Comparison of ENCODE assay signal across 9 mouse cellular contexts in genomic region chr4:4771523-4772114, GRCm38 (mm10). TPM values are rescaled to one million over a fixed set of nuclear protein-coding genes. Genes with fewer than 3 reads are reported as not detected.
DNase-seq lines count a peak whose midpoint lies in the region; ATAC-seq lines count a peak whose summit lies in the region.
"Had no signal": no experiment of that assay in that cellular context is flagged by ENCODE, and none has a peak within 500 bp of the region (broad histone marks: within the 10 kb centered on the region; RNA-seq: fewer than 3 reads in every experiment).

No protein-coding gene starts in this region.

- no peak overlapping the region for H3K9ac ChIP-seq in hindbrain, embryonic 11.5 days (ENCODE audit: low read depth, low read length)
- H3K9ac ChIP-seq in hindbrain, embryonic 13.5 days, result no peak overlapping the region
- H3K9ac ChIP-seq: stomach, embryonic 15.5 days had no signal

- H3K36me3 ChIP-seq in hindbrain, embryonic 11.5 days (ENCODE audit: control insufficient read depth, insufficient read depth, low read length), result no peaks in the 10 kb centered on the region; the same call in 1 of the 2 replicates
- H3K36me3 ChIP-seq in hindbrain, embryonic 13.5 days, result peaks cover 34% of the 10 kb centered on the region

- H3K27me3 ChIP-seq in hindbrain, embryonic 11.5 days (ENCODE audit: control insufficient read depth, insufficient read depth, low read length), result no peaks in the 10 kb centered on the region
- no peaks in the 10 kb centered on the region for H3K27me3 ChIP-seq in hindbrain, embryonic 13.5 days
- H3K27me3 ChIP-seq: stomach, embryonic 15.5 days had no signal

- H3K4me2 ChIP-seq in hindbrain, embryonic 11.5 days (replicated peaks; ENCODE audit: low read depth, low read length), result no peak overlapping the region
- no peak overlapping the region for H3K4me2 ChIP-seq in hindbrain, embryonic 13.5 days
- H3K4me2 ChIP-seq: stomach, embryonic 15.5 days had no signal

- 84% methylated on average over 2 of the region's 2 CpGs for WGBS in hindbrain, embryonic 11.5 days
- 75% methylated on average over 2 of the region's 2 CpGs for whole genome bisulfite sequencing in hindbrain, embryonic 13.5 days

- H3K9me3 ChIP-seq in hindbrain, embryonic 11.5 days (ENCODE audit: control insufficient read depth, low read length), result no peaks in the 10 kb centered on the region
- H3K9me3 ChIP-seq in hindbrain, embryonic 13.5 days, result no peaks in the 10 kb centered on the region
- H3K9me3 ChIP-seq: stomach, embryonic 15.5 days had no signal

- H3K27ac ChIP-seq in hindbrain, embryonic 11.5 days (ENCODE audit: low read depth, low read length), result no peak overlapping the region
- no peak overlapping the region for H3K27ac ChIP-seq in hindbrain, embryonic 13.5 days
- H3K27ac ChIP-seq: stomach, embryonic 15.5 days had no signal

- DNase-seq in hindbrain, embryonic 11.5 days (ENCODE audit: low spot score), result peak; percentile 6
- DNase-seq in 3T3-L1 (ENCODE audit: low read depth, low spot score), result peak; percentile 55
- peak; percentile 59 for DNase-seq in induced T-regulatory cell, adult 2 months (ENCODE audit: low read depth)
- no peak for DNase-seq in spleen, postnatal 14 days (ENCODE audit: low spot score in 2 of 2)
- DNase-seq in layer of hippocampus, adult 9-10 months (ENCODE audit: low spot score), result no peak
- no peak for DNase-seq in kidney, postnatal 10 days

- no peaks in the 10 kb centered on the region for H3K4me1 ChIP-seq in hindbrain, embryonic 11.5 days (replicated peaks; ENCODE audit: control insufficient read depth, insufficient read depth, low read length)
- H3K4me1 ChIP-seq in hindbrain, embryonic 13.5 days (replicated peaks), result no peaks in the 10 kb centered on the region
- H3K4me1 ChIP-seq: stomach, embryonic 15.5 days had no signal

- no peak for ATAC-seq in hindbrain, embryonic 11.5 days (ENCODE audit: low FRiP score)
- no peak for ATAC-seq in hindbrain, embryonic 13.5 days (ENCODE audit: low FRiP score)
- ATAC-seq in activated CD4-positive, CD25-positive, alpha-beta regulatory T cell, adult 4 months, result peak; percentile 70

- no peak overlapping the region for H3K4me3 ChIP-seq in hindbrain, embryonic 11.5 days (ENCODE audit: low read depth, low read length)
- H3K4me3 ChIP-seq in hindbrain, embryonic 13.5 days, result no peak overlapping the region
- H3K4me3 ChIP-seq: stomach, embryonic 15.5 days had no signal

RNA-seq across cellular contexts. Expression of gene Impad1, which starts 21.5 kb away (rescaled TPM):
- polyA plus RNA-seq in hindbrain, embryonic 11.5 days (2014; fragmentation: Nextera tagmentation; extraction: Ambion mirVana), result 44.1 and 48.2 TPM in 2 replicates
- polyA plus RNA-seq in hindbrain, embryonic 13.5 days (2015; fragmentation: Nextera tagmentation; extraction: Ambion mirVana), result 36.9 and 37.0 TPM in 2 replicates
- 1 to 10 TPM; 4.9 to 8.0 TPM for polyA plus RNA-seq in activated CD4-positive, CD25-positive, alpha-beta regulatory T cell, adult 4 months (2017; shearing (Covaris generic))

Comparison
In these comparisons a context has a peak if more than half of its experiments do, and no peak if none do; other contexts are left out.
1. DNase-seq: peak in hindbrain, embryonic 11.5 days (single experiment), 3T3-L1 (single experiment) and induced T-regulatory cell, adult 2 months (single experiment); none in spleen, postnatal 14 days (0 of 2), layer of hippocampus, adult 9-10 months (single experiment) and kidney, postnatal 10 days (single experiment).